Mouse (Mus musculus): ENCODE data around the gene Cda.

- TF ChIP-seq CTCF (IDR thresholded peaks at IDR 0.05; ENCODE audit: low read depth, low read length) (peak; percentile 16; the same call in 1 of the 2 replicates), POLR2A (IDR thresholded peaks at IDR 0.05; ENCODE audit: borderline replicate concordance, low read depth, low read length) (no peak)
Observed at GRCm38 (mm10) chr4:138382462-138382861, 14.7 kb upstream of the Cda start.
